Comparison of ENCODE assay signal across 8 mouse cellular contexts in genomic region chr7:17025896-17026622, GRCm38 (mm10). TPM values are rescaled to one million over a fixed set of nuclear protein-coding genes. Genes with fewer than 3 reads are reported as not detected.
DNase-seq lines count a peak whose midpoint lies in the region; ATAC-seq and TF ChIP-seq lines count a peak whose summit lies in the region.

No protein-coding gene starts in this region.

- peak overlapping the region in 1 of 2 experiments; percentile 83; a peak in 3 of 4 replicates for H3K4me3 ChIP-seq in heart, embryonic 14.5 days (ENCODE audit: control insufficient read depth in 1 of 2, insufficient read depth in 1 of 2, low read depth in 1 of 2, low read length in 2 of 2)
- H3K4me3 ChIP-seq in G1E (ENCODE audit: low read depth, low read length): peak overlapping the region; percentile 96
- H3K4me3 ChIP-seq in hindbrain, embryonic 10.5 days: peak overlapping the region; percentile 71
- H3K4me3 ChIP-seq in midbrain, embryonic 10.5 days: peak overlapping the region; percentile 70

- peaks cover 43 to 46% of the 10 kb centered on the region in 2 experiments for H3K4me1 ChIP-seq in heart, embryonic 14.5 days (ENCODE audit: control insufficient read depth in 2 of 2, insufficient read depth in 2 of 2, low read length in 2 of 2)
- peaks cover 73% of the 10 kb centered on the region for H3K4me1 ChIP-seq in G1E (ENCODE audit: insufficient read depth, low read depth, low read length)
- H3K4me1 ChIP-seq in hindbrain, embryonic 10.5 days (replicated peaks): peaks cover 36% of the 10 kb centered on the region
- peaks cover 27% of the 10 kb centered on the region for H3K4me1 ChIP-seq in midbrain, embryonic 10.5 days

- intact Hi-C loops in heart, postnatal 25 days (cut with DNase I): loop anchor here (2.0 kb wide), 1 partner anchor 35 kb away; no protein-coding TSS in a partner anchor

- no peak for TF ChIP-seq CTCF in G1E (IDR thresholded peaks at IDR 0.05; ENCODE audit: low read depth, low read length)

- WGBS in heart, embryonic 14.5 days: 43% methylated on average over 9 of the region's 9 CpGs
- WGBS in hindbrain, embryonic 10.5 days: 83% methylated on average over 9 of the region's 9 CpGs
- 82% methylated on average over 9 of the region's 9 CpGs for WGBS in midbrain, embryonic 10.5 days

- H3K9me3 ChIP-seq in heart, embryonic 14.5 days (ENCODE audit: control insufficient read depth, low read length): no peaks in the 10 kb centered on the region
- H3K9me3 ChIP-seq in G1E (replicated peaks): no peaks in the 10 kb centered on the region
- H3K9me3 ChIP-seq in hindbrain, embryonic 10.5 days: 0 out of 2 replicates have a peak, but pooled peaks cover 6% of the 10 kb centered on the region
- H3K9me3 ChIP-seq in midbrain, embryonic 10.5 days (replicated peaks): no peaks in the 10 kb centered on the region

- peaks cover 28% of the 10 kb centered on the region for H3K36me3 ChIP-seq in heart, embryonic 14.5 days (ENCODE audit: control insufficient read depth, insufficient read depth, low read length)
- peaks cover 77% of the 10 kb centered on the region for H3K36me3 ChIP-seq in G1E (replicated peaks)
- H3K36me3 ChIP-seq in hindbrain, embryonic 10.5 days: peaks cover 48% of the 10 kb centered on the region
- H3K36me3 ChIP-seq in midbrain, embryonic 10.5 days: peaks cover 52% of the 10 kb centered on the region

- no peak for ATAC-seq in heart, embryonic 14.5 days (ENCODE audit: insufficient number of reproducible peaks, insufficient read depth, low FRiP score, low read depth)
- no peak for ATAC-seq in G1E (ENCODE audit: extremely low read depth, insufficient number of reproducible peaks, low FRiP score, poor library complexity, severe bottlenecking)

- no peak overlapping the region for H3K27ac ChIP-seq in heart, embryonic 14.5 days (replicated peaks in 1 of 2; ENCODE audit: control insufficient read depth in 1 of 2, insufficient read depth in 1 of 2, low read depth in 2 of 2, low read length in 2 of 2)
- peak overlapping the region; percentile 96 for H3K27ac ChIP-seq in hindbrain, embryonic 10.5 days
- no peak overlapping the region for H3K27ac ChIP-seq in midbrain, embryonic 10.5 days (replicated peaks)

- peak overlapping the region; percentile 86; the same call in 1 of the 2 replicates for H3K9ac ChIP-seq in heart, embryonic 14.5 days (ENCODE audit: low read length)

- H3K27me3 ChIP-seq in heart, embryonic 14.5 days (ENCODE audit: control insufficient read depth, insufficient read depth, low read length): no peaks in the 10 kb centered on the region
- no peaks in the 10 kb centered on the region for H3K27me3 ChIP-seq in G1E (ENCODE audit: insufficient read depth, low read length)
- H3K27me3 ChIP-seq in hindbrain, embryonic 10.5 days (ENCODE audit: insufficient read depth, poor library complexity, severe bottlenecking): no peaks in the 10 kb centered on the region
- H3K27me3 ChIP-seq in midbrain, embryonic 10.5 days (ENCODE audit: low read depth, poor library complexity, severe bottlenecking): peaks cover 5% of the 10 kb centered on the region; the same call in 1 of the 2 replicates

- no peak for DNase-seq in heart, postnatal 25 days (ENCODE audit: low spot score)
- DNase-seq in G1E (ENCODE audit: low spot score): no peak
- no peak for DNase-seq in hindbrain, embryonic 10.5 days (ENCODE audit: low spot score)
- DNase-seq in midbrain, embryonic 10.5 days (ENCODE audit: low spot score): no peak
- DNase-seq in testis, postnatal 14 days (ENCODE audit: low spot score): no peak
- DNase-seq in right cerebral cortex, postnatal 14 days: no peak
- no peak for DNase-seq in embryo, embryonic 10.5 days (ENCODE audit: low spot score)

- H3K4me2 ChIP-seq in heart, embryonic 14.5 days (ENCODE audit: low read length): peak overlapping the region; percentile 68

RNA-seq across cellular contexts. Expression of gene Ppp5c, which starts 1.7 kb away (rescaled TPM):
- 88.4 and 89.1 TPM in 2 replicates for polyA plus RNA-seq in heart, embryonic 14.5 days (2014; fragmentation: Nextera tagmentation; extraction: Ambion mirVana)
- total RNA-seq in heart, postnatal 25 days (2021): 100 to 1,000 TPM in 1 of 2 experiments, 10 to 100 TPM in 1; 97.5 to 102 TPM
- 102 and 112 TPM in 2 replicates for total RNA-seq in G1E (2014; fragmentation: Nextera tagmentation)
- total RNA-seq in G1E (2017): 44.9 and 50.2 TPM in 2 replicates
- 92.9 and 94.1 TPM in 2 replicates for polyA plus RNA-seq in G1E (2012)
- polyA plus RNA-seq in hindbrain, embryonic 10.5 days (2016; fragmentation: Nextera tagmentation; extraction: Ambion mirVana): 126 and 136 TPM in 2 replicates
- polyA plus RNA-seq in midbrain, embryonic 10.5 days (2016; fragmentation: Nextera tagmentation; extraction: Ambion mirVana): 135 and 142 TPM in 2 replicates

RNA-seq across cellular contexts. Expression of gene Ccdc8, which starts 33.6 kb away (rescaled TPM):
- 21.9 and 26.8 TPM in 2 replicates for polyA plus RNA-seq in heart, embryonic 14.5 days (2014; fragmentation: Nextera tagmentation; extraction: Ambion mirVana)
- 1 to 10 TPM; 5.2 to 6.5 TPM for total RNA-seq in heart, postnatal 25 days (2021)
- total RNA-seq in G1E (2014; fragmentation: Nextera tagmentation) (7.1 and 8.2 TPM in 2 replicates), G1E (2017) (3.3 and 4.1 TPM in 2 replicates)
- 17.6 and 18.6 TPM in 2 replicates for polyA plus RNA-seq in G1E (2012)
- polyA plus RNA-seq in hindbrain, embryonic 10.5 days (2016; fragmentation: Nextera tagmentation; extraction: Ambion mirVana): 7.3 and 13.5 TPM in 2 replicates
- polyA plus RNA-seq in midbrain, embryonic 10.5 days (2016; fragmentation: Nextera tagmentation; extraction: Ambion mirVana): 8.7 and 9.0 TPM in 2 replicates

RNA-seq across cellular contexts. Expression of gene Hif3a, which starts 36.2 kb away (rescaled TPM):
- 43.7 and 51.6 TPM in 2 replicates for polyA plus RNA-seq in heart, embryonic 14.5 days (2014; fragmentation: Nextera tagmentation; extraction: Ambion mirVana)
- total RNA-seq in heart, postnatal 25 days (2021): 1 to 10 TPM; 1.8 to 1.9 TPM
- total RNA-seq in G1E (2014; fragmentation: Nextera tagmentation) (240 and 246 TPM in 2 replicates), G1E (2017) (18.0 and 19.6 TPM in 2 replicates)
- polyA plus RNA-seq in G1E (2012): 162 and 183 TPM in 2 replicates
- polyA plus RNA-seq in hindbrain, embryonic 10.5 days (2016; fragmentation: Nextera tagmentation; extraction: Ambion mirVana): 4.8 and 5.6 TPM in 2 replicates
- polyA plus RNA-seq in midbrain, embryonic 10.5 days (2016; fragmentation: Nextera tagmentation; extraction: Ambion mirVana): 4.3 and 5.1 TPM in 2 replicates

RNA-seq across cellular contexts. Expression of gene Gm42372, which starts 43.2 kb away (rescaled TPM):
- polyA plus RNA-seq in heart, embryonic 14.5 days (2014; fragmentation: Nextera tagmentation; extraction: Ambion mirVana): 0.08 and 0.12 TPM in 2 replicates
- total RNA-seq in heart, postnatal 25 days (2021): not detected
- total RNA-seq in G1E (2014; fragmentation: Nextera tagmentation) (not detected in 2 replicates), G1E (2017) (0.06 and 0.22 TPM in 2 replicates)
- polyA plus RNA-seq in G1E (2012): not detected in 2 replicates
- 0.91 and 0.93 TPM in 2 replicates for polyA plus RNA-seq in hindbrain, embryonic 10.5 days (2016; fragmentation: Nextera tagmentation; extraction: Ambion mirVana)
- polyA plus RNA-seq in midbrain, embryonic 10.5 days (2016; fragmentation: Nextera tagmentation; extraction: Ambion mirVana): 1.3 TPM in 2 replicates

RNA-seq across cellular contexts. Expression of gene Psg16, which starts 47.8 kb away (rescaled TPM):
- polyA plus RNA-seq in heart, embryonic 14.5 days (2014; fragmentation: Nextera tagmentation; extraction: Ambion mirVana): 0.16 and 0.23 TPM in 2 replicates
- total RNA-seq in heart, postnatal 25 days (2021): under 1 TPM; 0.14 to 0.16 TPM
- total RNA-seq in G1E (2014; fragmentation: Nextera tagmentation): 0.87 and 1.9 TPM in 2 replicates
- 0.29 and 0.71 TPM in 2 replicates for total RNA-seq in G1E (2017)
- 0.02 and 0.08 TPM in 2 replicates for polyA plus RNA-seq in G1E (2012)
- 0.07 and 0.20 TPM in 2 replicates for polyA plus RNA-seq in hindbrain, embryonic 10.5 days (2016; fragmentation: Nextera tagmentation; extraction: Ambion mirVana)
- 0.02 and 0.06 TPM in 2 replicates for polyA plus RNA-seq in midbrain, embryonic 10.5 days (2016; fragmentation: Nextera tagmentation; extraction: Ambion mirVana)
